16 mouse cellular contexts compared by ENCODE assay signal in the genomic region with DNA sequence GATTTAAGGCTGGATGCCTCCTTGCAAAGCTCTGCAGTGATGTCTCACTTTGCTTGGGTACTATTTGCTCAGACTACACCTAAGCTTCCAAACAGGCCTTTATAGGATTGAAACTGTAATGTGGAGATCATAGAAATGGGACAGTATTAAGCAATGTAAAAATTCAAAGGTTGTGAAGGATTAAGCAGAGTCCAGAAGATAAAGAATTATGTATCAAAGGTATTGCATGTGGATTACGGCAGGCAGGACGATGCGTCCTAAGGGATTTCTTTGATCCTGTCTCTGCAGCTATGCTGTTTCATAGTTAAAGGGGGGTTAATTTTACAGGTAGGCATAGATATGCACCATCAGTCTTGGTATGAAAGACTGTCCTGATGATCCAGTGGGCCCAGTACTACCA. TPM values are rescaled to one million over a fixed set of nuclear protein-coding genes. Genes with fewer than 3 reads are reported as not detected.
"Had no signal": no experiment of that assay in that cellular context is flagged by ENCODE, and none has a peak within 500 bp of the region (broad histone marks: within the 10 kb centered on the region; RNA-seq: fewer than 3 reads in every experiment).

No protein-coding gene starts in this region.

- H3K4me3 ChIP-seq: neural tube, embryonic 15.5 days; stomach, embryonic 15.5 days had no signal

- DNase-seq: retina, postnatal 1 day; right cerebral cortex, adult 18-20 months; right cerebral cortex, postnatal 14 days; right cerebral cortex, postnatal 25 days; right cerebral cortex, postnatal 4 days; spleen, adult 18-20 months; thymus, adult 18-20 months; thymus, adult 2 months; thymus, postnatal 14 days; thymus, postnatal 25 days; thymus, postnatal 36 days; thymus, postnatal 4 days had no signal

- H3K9me3 ChIP-seq: neural tube, embryonic 15.5 days; stomach, embryonic 15.5 days had no signal

- H3K27me3 ChIP-seq: neural tube, embryonic 15.5 days; stomach, embryonic 15.5 days had no signal

- H3K27ac ChIP-seq: neural tube, embryonic 15.5 days; stomach, embryonic 15.5 days; stomach, postnatal 0 days had no signal

RNA-seq across cellular contexts. Expression of gene Shisa2, which starts 32.5 kb away (rescaled TPM):
- total RNA-seq: neutrophil, adult 5-6 weeks had no signal
